Mouse (Mus musculus) megakaryocyte, embryonic 14.5 days (primary cell): ENCODE results near the gene Lats2. TPM values are rescaled to one million over a fixed set of nuclear protein-coding genes. Genes with fewer than 3 reads are reported as not detected.
"Not testable (repeated sequence)": the region's sequence is repeated elsewhere in the genome, so short reads cannot be mapped to it uniquely, and the experiment has no call there.

Experiments used
- H3K27me3 ChIP-seq: replicated peaks from 2 replicates; pipeline ENCODE3; 2012; ENCODE audit warnings: inconsistent platforms
- H3K36me3 ChIP-seq: replicated peaks from 2 replicates; pipeline ENCODE3; 2012; ENCODE audit warnings: low read length, inconsistent platforms, mixed read lengths
- H3K4me1 ChIP-seq: 2 replicates; pipeline ENCODE4 v1.6.1; 2012; ENCODE audit warnings: inconsistent platforms
- H3K4me3 ChIP-seq: replicated peaks from 2 replicates; pipeline ENCODE3; 2012; ENCODE audit warnings: moderate library complexity, mild to moderate bottlenecking, inconsistent platforms
- H3K9me3 ChIP-seq: 2 replicates; pipeline ENCODE4 v1.6.1; 2012; ENCODE audit warnings: inconsistent platforms
- FLI1 ChIP-seq: IDR thresholded peaks from 2 replicates; pipeline ENCODE4 v1.6.1; 2012; ENCODE audit warnings: low read length, inconsistent platforms, mixed read lengths
- GATA1 ChIP-seq: IDR thresholded peaks from 3 replicates; pipeline ENCODE4 v1.6.1; 2012; ENCODE audit warnings: mixed read lengths, low read length, inconsistent platforms, borderline replicate concordance
- polyA plus RNA-seq: library from polyadenylated mRNA; stranded (reverse); fragments of >175 nt; gene quantifications from 2 replicates; pipeline ENCODE4 v1.2.3, GENCODE M21; 2012; ENCODE audit warnings: low replicate concordance; ENCODE audit not compliant: insufficient read depth

Gene Lats2
- polyA plus RNA-seq, 1 experiment = 2.0 TPM

DNA sequence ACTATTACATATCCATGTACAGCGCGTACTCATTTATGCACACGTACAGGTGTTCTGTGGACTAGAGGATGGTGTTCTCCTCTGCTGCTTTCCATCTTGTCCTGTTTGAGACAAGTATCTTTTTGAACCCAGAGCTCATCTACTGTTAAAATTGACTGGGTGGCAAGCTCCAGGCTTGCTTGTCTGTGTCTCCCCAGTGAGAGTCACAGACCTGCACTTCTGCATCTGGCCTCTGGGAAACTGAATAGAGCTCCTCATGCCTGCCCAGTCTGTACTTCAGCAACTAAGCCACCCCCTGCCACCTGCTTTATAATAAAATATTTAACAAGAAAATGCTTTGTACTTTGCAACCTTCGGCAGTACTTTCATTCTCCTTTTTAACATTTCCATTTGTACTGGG is 99.9 kb downstream of the Lats2 start:
- H3K27me3 ChIP-seq = no peaks in the 10 kb centered on the region
- peaks cover 54% of the 10 kb centered on the region for H3K4me1 ChIP-seq
- H3K4me3 ChIP-seq = no peak overlapping the region
- no peaks in the 10 kb centered on the region for H3K9me3 ChIP-seq
- TF ChIP-seq FLI1 (no peak), GATA1 (no peak)
- H3K36me3 ChIP-seq = peaks cover 5% of the 10 kb centered on the region

DNA sequence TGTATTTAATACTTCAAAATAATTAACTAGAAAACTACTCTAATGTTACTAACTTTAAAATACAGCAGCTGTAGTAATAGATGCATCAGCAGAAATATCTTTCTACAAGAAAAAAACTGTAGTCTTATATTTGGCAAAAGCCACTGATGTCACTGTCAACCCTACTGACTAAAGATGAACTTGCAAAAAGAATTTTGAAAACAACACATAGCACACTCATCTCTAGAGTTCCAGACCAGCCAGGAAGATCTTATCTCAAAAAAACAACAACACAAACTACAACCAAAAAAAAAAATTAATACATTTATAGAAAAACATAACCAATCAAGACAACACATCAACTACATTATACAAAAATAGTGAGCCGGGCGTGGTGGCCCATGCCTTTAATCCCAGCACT is 100.7 kb downstream of the Lats2 start:
- Histone ChIP-seq H3K4me3 (no peak overlapping the region), H3K27me3 (no peaks in the 10 kb centered on the region), H3K4me1 (peaks cover 46% of the 10 kb centered on the region), H3K9me3 (no peaks in the 10 kb centered on the region), H3K36me3 (peaks cover 5% of the 10 kb centered on the region)
- TF ChIP-seq FLI1 = no peak
- no peak for TF ChIP-seq GATA1

DNA sequence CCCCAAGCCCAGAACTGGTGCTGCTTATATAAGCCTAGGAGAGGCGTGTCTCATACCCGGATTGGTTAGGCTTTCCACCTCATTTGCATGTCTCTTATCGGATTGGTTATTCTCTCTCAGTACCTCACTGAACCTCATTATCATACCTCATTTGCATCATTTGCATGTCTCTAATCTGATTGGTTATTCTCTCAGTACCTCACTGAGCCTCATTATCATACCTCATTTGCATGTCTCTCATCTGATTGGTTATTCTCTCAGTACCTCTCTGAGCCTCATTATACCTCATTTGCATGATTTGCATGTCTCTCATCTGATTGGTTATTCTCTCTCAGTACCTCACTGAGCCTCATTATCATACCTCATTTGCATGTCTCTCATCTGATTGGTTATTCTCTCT is 101.7 kb downstream of the Lats2 start:
- not testable (repeated sequence) for H3K36me3 ChIP-seq
- H3K4me1 ChIP-seq = peaks cover 38% of the 10 kb centered on the region

GRCm38 (mm10) chr14:57649501-57649900 is 108.7 kb downstream of the Lats2 start:
- H3K27me3 ChIP-seq = no peaks in the 10 kb centered on the region
- peaks cover 28% of the 10 kb centered on the region for H3K4me1 ChIP-seq
- TF ChIP-seq GATA1 (no peak), FLI1 (no peak)
- no peak overlapping the region for H3K4me3 ChIP-seq
- H3K9me3 ChIP-seq = no peaks in the 10 kb centered on the region
- peaks cover 21% of the 10 kb centered on the region for H3K36me3 ChIP-seq

More for the DNA sequence above, 101.7 kb downstream of the Lats2 start:
- H3K27me3 ChIP-seq, H3K4me3 ChIP-seq, H3K9me3 ChIP-seq: not testable (repeated sequence)

DNA sequence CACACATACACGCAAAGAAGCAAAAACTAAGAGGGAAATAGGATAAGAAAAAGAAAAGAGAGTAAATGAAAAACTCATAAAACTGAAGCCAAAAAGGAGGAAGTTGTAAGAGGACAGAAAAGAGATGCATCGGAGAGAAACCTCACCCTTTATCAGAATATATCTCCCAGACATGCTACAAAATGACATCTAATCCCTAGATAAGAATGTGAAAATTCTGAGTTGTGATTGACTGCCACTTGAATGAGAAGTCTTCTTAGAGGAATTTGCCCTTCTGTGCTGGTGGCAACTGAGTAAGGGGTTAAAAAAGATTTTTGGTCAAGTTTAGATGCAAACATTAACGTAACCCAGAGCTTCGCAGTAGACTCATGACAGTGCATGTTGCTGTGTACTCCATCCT is 112.0 kb downstream of the Lats2 start:
- H3K36me3 ChIP-seq = peaks cover 35% of the 10 kb centered on the region
- peaks cover 31% of the 10 kb centered on the region for H3K4me1 ChIP-seq
- TF ChIP-seq FLI1 (no peak), GATA1 (no peak)

More for the DNA sequence above, 112.0 kb downstream of the Lats2 start:
- Histone ChIP-seq H3K9me3 (no peaks in the 10 kb centered on the region), H3K4me3 (no peak overlapping the region), H3K27me3 (no peaks in the 10 kb centered on the region)

Other genes with a start within 250 kb of the Lats2 start
- gene Il17d, start 233.6 kb downstream of the Lats2 start, polyA plus RNA-seq = not detected in 2 replicates
- gene Eef1akmt1, start 186.8 kb downstream of the Lats2 start, polyA plus RNA-seq = 2.2 TPM in 1 of 2 replicates, not detected in the other
- 1.9 and 7.5 TPM in 2 replicates for gene Xpo4, start 93.0 kb downstream of the Lats2 start, polyA plus RNA-seq
- gene Gm49361, start 12.3 kb downstream of the Lats2 start, polyA plus RNA-seq = 0.67 TPM in 1 of 2 replicates, not detected in the other
- 119 and 460 TPM in 2 replicates for gene Sap18, start 39.8 kb upstream of the Lats2 start, polyA plus RNA-seq
- gene Ska3, start 67.8 kb upstream of the Lats2 start, polyA plus RNA-seq = 4.1 TPM in 1 of 2 replicates, not detected in the other
- 416 and 675 TPM in 2 replicates for gene Mrpl57, start 67.8 kb upstream of the Lats2 start, polyA plus RNA-seq
- 0.58 TPM in 1 of 2 replicates, not detected in the other for gene Zdhhc20, start 131.9 kb upstream of the Lats2 start, polyA plus RNA-seq
- gene Micu2, start 240.9 kb upstream of the Lats2 start, polyA plus RNA-seq = 10.0 and 46.0 TPM in 2 replicates